Mouse (Mus musculus) limb, embryonic 14.5 days (tissue): ENCODE measurements around the gene Ddx28. TPM values are rescaled to one million over a fixed set of nuclear protein-coding genes. Genes with fewer than 3 reads are reported as not detected.

Experiments used
- ATAC-seq: fragments of 200-750 bp; cut with Nextera tagmentation; 2 replicates; pipeline ENCODE4 v1.8.0; 2017; ENCODE audit warnings: low read depth, moderate number of reproducible peaks, moderate TSS enrichment; ENCODE audit not compliant: low FRiP score
- DNase-seq: peaks from one replicate; pipeline ENCODE4 v3.0.0-alpha.2; 2015; ENCODE audit warnings: low spot score
- H3K27ac ChIP-seq: fragments of 300-500 bp; sonication (generic); replicated peaks from 2 replicates; pipeline ENCODE4 v1.5.1; 2014; ENCODE audit warnings: low read depth, mild to moderate bottlenecking, low read length, moderate library complexity, mixed read lengths
- H3K27me3 ChIP-seq: fragments of 300-500 bp; sonication (generic); 2 replicates; pipeline ENCODE4 v1.6.1; 2014; ENCODE audit warnings: low read length, mixed read lengths; ENCODE audit not compliant: control insufficient read depth, insufficient read depth
- H3K36me3 ChIP-seq: fragments of 300-500 bp; sonication (generic); 2 replicates; pipeline ENCODE4 v1.6.1; 2014; ENCODE audit warnings: mild to moderate bottlenecking, low read length, moderate library complexity, mixed read lengths; ENCODE audit not compliant: control insufficient read depth, insufficient read depth
- H3K4me1 ChIP-seq: fragments of 300-500 bp; sonication (generic); 2 replicates; pipeline ENCODE4 v1.6.1; 2014; ENCODE audit warnings: antibody characterized with exemption, low read length, mixed read lengths; ENCODE audit not compliant: control insufficient read depth, insufficient read depth
- H3K4me2 ChIP-seq: fragments of 300-500 bp; sonication (generic); replicated peaks from 2 replicates; pipeline ENCODE4 v1.6.1; 2014; ENCODE audit warnings: low read depth, mild to moderate bottlenecking, low read length, moderate library complexity; ENCODE audit not compliant: severe bottlenecking
- H3K4me3 ChIP-seq: fragments of 300-500 bp; sonication (generic); replicated peaks from 2 replicates; pipeline ENCODE4 v1.5.1; 2014; ENCODE audit warnings: low read length
- H3K9ac ChIP-seq: fragments of 300-500 bp; sonication (generic); 2 replicates; pipeline ENCODE4 v1.6.1; 2014; ENCODE audit warnings: mild to moderate bottlenecking, low read depth, low read length, moderate library complexity; ENCODE audit not compliant: severe bottlenecking
- H3K9me3 ChIP-seq: fragments of 300-500 bp; sonication (generic); 2 replicates; pipeline ENCODE4 v1.6.1; 2016; ENCODE audit warnings: low read length; ENCODE audit not compliant: control insufficient read depth
- POLR2A ChIP-seq: fragments of 200-500 bp; IDR thresholded peaks from 2 replicates; pipeline ENCODE4 v1.8.0; 2012; ENCODE audit warnings: inconsistent platforms, mild to moderate bottlenecking, moderate library complexity, borderline replicate concordance; ENCODE audit not compliant: insufficient read depth, insufficient read length; ENCODE audit errors: extremely low read depth
- WGBS: fragments of 180-500 bp; shearing (Covaris S2); extraction: QIAGEN DNeasy Blood & Tissue Kit; methylation state at CpG from one replicate; pipeline ENCODE4 v1.1.7; 2014; 5-methylcytosine and 5-hydroxymethylcytosine counted together
- polyA plus RNA-seq, 2 experiments: library from polyadenylated mRNA; depleted of rRNA in 1 of 2; stranded (reverse) in 1 of 2; unstranded in 1 of 2; fragments of >200 nt; fragmentation: Nextera tagmentation in 1 of 2; extraction: Ambion mirVana in 1 of 2; gene quantifications; 2 replicates each; pipeline versions ENCODE4 v1.2.1 to v1.2.3; 2012 to 2014

The Ddx28 gene
- polyA plus RNA-seq, 2 experiments, result 12.9 to 17.2 TPM

DNA sequence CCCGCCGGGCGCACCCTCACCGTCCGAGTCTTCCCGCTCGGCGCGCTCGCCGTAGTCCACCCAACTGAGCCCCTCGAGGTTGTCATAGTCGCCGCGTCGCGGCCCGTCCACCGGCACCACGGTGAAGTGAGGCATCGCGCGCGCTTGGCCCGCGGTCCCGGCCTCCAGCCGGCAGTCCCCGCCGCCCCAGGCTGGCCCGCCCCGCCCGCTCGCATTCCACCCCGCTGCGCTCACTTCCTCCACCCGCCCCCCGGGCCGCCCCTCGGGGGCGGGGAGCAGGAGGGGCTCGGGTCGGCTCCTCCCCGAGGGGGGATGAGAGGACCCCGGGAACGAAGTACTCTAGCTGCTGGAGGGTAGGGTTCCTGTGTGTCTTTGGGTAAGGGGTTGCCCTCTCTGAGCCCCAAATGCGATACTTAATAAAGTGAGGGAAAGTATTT, 45.8 kb downstream of the Ddx28 start, which contains the start of gene Slc12a4:
Slc12a4 (minus strand) TSS at position 193 of the 437 bp plus-strand sequence.
- Histone ChIP-seq H3K4me1 (peaks cover 28% of the 10 kb centered on the region), H3K36me3 (0 out of 2 replicates have a peak, but pooled peaks cover 8% of the 10 kb centered on the region), H3K9ac (peak within 1 kb of the TSS; percentile 92), H3K27ac (peak within 1 kb of the TSS; percentile 91), H3K4me3 (peak within 1 kb of the TSS; percentile 90), H3K9me3 (no peaks in the 10 kb centered on the region), H3K27me3 (no peaks in the 10 kb centered on the region), H3K4me2 (peak within 1 kb of the TSS; percentile 76)
- 0% methylated on average over 33 of the region's 47 CpGs for WGBS
- ATAC-seq, result peak; percentile 93
- peak; percentile 82 for DNase-seq
- peak; percentile 76; the same call in 1 of the 2 replicates for TF ChIP-seq POLR2A

DNA sequence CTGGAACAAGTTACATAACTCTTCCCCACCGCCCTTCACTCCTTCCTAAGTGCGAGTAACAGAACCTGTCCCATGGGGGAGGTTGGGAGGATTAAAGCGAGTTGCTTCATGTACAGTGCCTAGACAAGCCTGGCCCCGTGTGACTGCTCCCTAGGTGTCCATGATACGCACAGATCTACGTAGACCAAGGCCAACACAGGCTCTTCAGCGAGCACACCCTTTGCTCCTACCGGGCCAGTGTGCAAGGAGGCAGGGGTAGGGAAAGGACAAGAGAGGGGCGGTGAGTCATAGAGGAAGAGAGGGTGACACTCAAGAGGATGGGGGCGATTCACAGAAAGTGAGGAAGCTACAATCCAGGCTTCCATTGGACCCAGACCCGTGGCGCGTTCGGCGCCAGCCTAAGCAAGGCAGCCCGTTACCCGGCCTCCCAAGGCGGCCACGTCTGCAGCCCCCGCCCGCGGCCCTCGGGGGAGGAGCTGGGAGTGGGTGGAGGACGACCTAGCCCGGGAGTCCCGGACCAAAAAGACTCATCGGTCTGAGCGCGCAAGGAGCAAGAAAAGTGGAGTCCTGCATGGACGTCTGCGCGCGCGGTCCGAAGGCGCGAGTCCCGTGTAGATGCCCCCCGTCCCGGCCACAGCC, 46.3 kb downstream of the Ddx28 start:
- TF ChIP-seq POLR2A, result no peak
- peak overlapping the region; percentile 76 for H3K4me2 ChIP-seq
- ATAC-seq (peak; percentile 78), DNase-seq (peak; percentile 60)
- no peaks in the 10 kb centered on the region for H3K9me3 ChIP-seq
- peak overlapping the region; percentile 90 for H3K4me3 ChIP-seq
- peaks cover 28% of the 10 kb centered on the region for H3K4me1 ChIP-seq
- peaks cover 10% of the 10 kb centered on the region; the same call in 1 of the 2 replicates for H3K36me3 ChIP-seq
- 3% methylated on average over 37 of the region's 40 CpGs for WGBS
- H3K27me3 ChIP-seq, result no peaks in the 10 kb centered on the region
- peak overlapping the region; percentile 91 for H3K27ac ChIP-seq
- peak overlapping the region; percentile 92 for H3K9ac ChIP-seq

DNA sequence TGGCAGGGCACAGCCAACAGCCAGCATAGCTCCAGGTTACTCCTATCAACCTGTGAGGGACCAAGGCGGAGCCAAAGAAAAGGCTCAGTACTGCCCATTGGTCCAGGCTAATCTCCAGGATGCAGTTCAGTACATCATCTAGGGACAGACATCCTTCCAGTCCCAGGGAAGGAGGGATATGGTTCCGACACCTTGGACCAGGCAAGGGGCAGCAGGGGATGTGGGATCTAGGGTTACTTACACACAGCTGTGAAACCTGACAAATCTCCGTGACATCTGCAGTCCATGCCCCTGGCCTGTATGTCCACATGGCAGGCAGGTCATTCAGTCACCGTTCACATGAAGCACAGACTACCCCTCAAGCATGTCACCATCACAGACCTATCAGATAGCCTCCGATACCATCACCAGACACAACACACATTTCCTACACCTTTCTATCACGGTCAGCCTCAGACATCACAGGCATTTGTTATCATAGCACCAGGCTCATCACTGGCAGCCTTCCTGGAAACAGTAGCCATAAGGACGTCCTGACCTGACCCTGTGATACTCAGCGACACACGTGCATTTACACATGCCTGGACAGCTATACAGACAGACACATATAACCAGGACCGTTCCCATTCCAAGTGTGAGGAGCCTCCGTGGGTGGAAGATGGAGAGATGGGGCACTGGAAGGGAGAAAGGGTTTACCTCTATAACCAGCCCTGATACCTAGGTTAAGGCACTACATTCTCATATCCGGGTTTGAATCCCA, 47.0 kb downstream of the Ddx28 start:
- WGBS, result 47% methylated on average over 12 of the region's 12 CpGs
- H3K27me3 ChIP-seq, result no peaks in the 10 kb centered on the region
- no peak for TF ChIP-seq POLR2A
- DNase-seq (no peak), ATAC-seq (no peak)
- no peak overlapping the region for H3K27ac ChIP-seq
- peaks cover 16% of the 10 kb centered on the region; the same call in 1 of the 2 replicates for H3K36me3 ChIP-seq
- H3K9me3 ChIP-seq, result no peaks in the 10 kb centered on the region
- peak overlapping the region; percentile 90 for H3K4me3 ChIP-seq
- H3K9ac ChIP-seq, result peak overlapping the region; percentile 92
- peak overlapping the region; percentile 76 for H3K4me2 ChIP-seq
- peaks cover 28% of the 10 kb centered on the region for H3K4me1 ChIP-seq

DNA sequence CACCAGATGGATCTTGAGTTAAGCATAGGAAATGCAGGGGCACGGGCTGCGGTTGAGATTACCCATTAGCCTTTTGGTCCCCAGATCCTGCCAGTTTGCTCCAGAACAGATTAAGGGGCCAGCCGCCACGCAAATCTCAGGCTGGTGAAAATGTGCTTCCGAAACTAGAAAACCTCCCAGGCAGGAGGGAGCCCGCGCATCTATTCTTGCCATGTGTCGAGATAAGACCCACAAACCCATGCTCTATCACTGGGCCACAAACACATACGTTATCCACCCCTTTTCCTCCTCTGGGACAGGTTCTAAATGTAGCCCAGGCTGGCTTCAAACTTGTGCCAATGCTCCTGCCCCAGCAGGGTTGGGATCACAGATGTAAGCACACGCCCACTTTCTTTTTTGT, 50.1 kb downstream of the Ddx28 start:
- DNase-seq, result no peak
- Histone ChIP-seq H3K9me3 (no peaks in the 10 kb centered on the region), H3K27me3 (no peaks in the 10 kb centered on the region), H3K4me2 (no peak overlapping the region), H3K36me3 (peaks cover 41% of the 10 kb centered on the region), H3K9ac (no peak overlapping the region), H3K4me3 (no peak overlapping the region), H3K27ac (no peak overlapping the region), H3K4me1 (peaks cover 20% of the 10 kb centered on the region)
- no peak for TF ChIP-seq POLR2A
- ATAC-seq, result no peak
- WGBS, result 88% methylated on average over 10 of the region's 10 CpGs

DNA sequence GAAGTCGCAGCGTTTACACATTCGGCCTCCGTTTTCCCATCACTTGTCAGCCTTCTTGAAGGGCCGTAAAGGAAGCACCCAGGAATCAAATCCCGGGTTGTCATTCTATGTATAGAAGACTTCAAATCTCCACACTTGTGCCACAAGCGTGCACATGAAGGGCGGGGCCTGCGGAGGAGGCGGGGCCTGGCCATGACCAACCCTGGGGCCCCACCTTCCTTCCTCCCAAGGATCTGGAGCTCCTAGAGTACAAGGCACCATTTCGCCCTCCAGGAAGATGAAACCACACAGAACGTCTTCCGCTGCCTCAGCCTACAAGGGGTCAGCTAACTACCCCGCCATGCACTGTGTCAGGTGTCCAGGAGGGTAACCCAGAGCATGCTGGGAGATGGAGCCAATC, 50.6 kb downstream of the Ddx28 start:
- Histone ChIP-seq H3K9me3 (no peaks in the 10 kb centered on the region), H3K9ac (no peak overlapping the region), H3K27ac (no peak overlapping the region), H3K4me1 (peaks cover 17% of the 10 kb centered on the region), H3K27me3 (no peaks in the 10 kb centered on the region), H3K4me3 (no peak overlapping the region), H3K4me2 (no peak overlapping the region), H3K36me3 (peaks cover 45% of the 10 kb centered on the region)
- no peak for ATAC-seq
- no peak for TF ChIP-seq POLR2A
- no peak for DNase-seq
- WGBS, result 76% methylated on average over 14 of the region's 14 CpGs

Other genes starting within 250 kb of the Ddx28 start
- 31.3 and 37.4 TPM in 2 replicates for gene Ranbp10, start 184.5 kb downstream of the Ddx28 start, polyA plus RNA-seq (2012; rRNA removed)
- 12.2 and 15.0 TPM in 2 replicates for gene Ranbp10, start 184.5 kb downstream of the Ddx28 start, polyA plus RNA-seq (2014; fragmentation: Nextera tagmentation; extraction: Ambion mirVana)
- 0.06 and 0.19 TPM in 2 replicates for gene Tsnaxip1, start 184.2 kb downstream of the Ddx28 start, polyA plus RNA-seq (2012; rRNA removed)
- 0.18 and 0.62 TPM in 2 replicates for gene Tsnaxip1, start 184.2 kb downstream of the Ddx28 start, polyA plus RNA-seq (2014; fragmentation: Nextera tagmentation; extraction: Ambion mirVana)
- 92.2 and 98.0 TPM in 2 replicates for gene Cenpt, start 158.6 kb downstream of the Ddx28 start, polyA plus RNA-seq (2012; rRNA removed)
- gene Cenpt, start 158.6 kb downstream of the Ddx28 start, polyA plus RNA-seq (2014; fragmentation: Nextera tagmentation; extraction: Ambion mirVana), result 41.5 and 45.7 TPM in 2 replicates
- 70.7 and 83.1 TPM in 2 replicates for gene Thap11, start 156.8 kb downstream of the Ddx28 start, polyA plus RNA-seq (2012; rRNA removed)
- 62.5 and 68.4 TPM in 2 replicates for gene Thap11, start 156.8 kb downstream of the Ddx28 start, polyA plus RNA-seq (2014; fragmentation: Nextera tagmentation; extraction: Ambion mirVana)
- gene Nutf2, start 151.3 kb downstream of the Ddx28 start, polyA plus RNA-seq (2012; rRNA removed), result 239 and 249 TPM in 2 replicates
- 259 and 271 TPM in 2 replicates for gene Nutf2, start 151.3 kb downstream of the Ddx28 start, polyA plus RNA-seq (2014; fragmentation: Nextera tagmentation; extraction: Ambion mirVana)
- gene Edc4, start 131.0 kb downstream of the Ddx28 start, polyA plus RNA-seq (2012; rRNA removed), result 91.8 and 127 TPM in 2 replicates
- gene Edc4, start 131.0 kb downstream of the Ddx28 start, polyA plus RNA-seq (2014; fragmentation: Nextera tagmentation; extraction: Ambion mirVana), result 39.6 and 49.1 TPM in 2 replicates
- 2.2 TPM in 2 replicates for gene Nrn1l, start 118.3 kb downstream of the Ddx28 start, polyA plus RNA-seq (2012; rRNA removed)
- 0.45 and 1.1 TPM in 2 replicates for gene Nrn1l, start 118.3 kb downstream of the Ddx28 start, polyA plus RNA-seq (2014; fragmentation: Nextera tagmentation; extraction: Ambion mirVana)
- gene Pskh1, start 111.4 kb downstream of the Ddx28 start, polyA plus RNA-seq (2012; rRNA removed), result 57.2 and 82.7 TPM in 2 replicates
- gene Pskh1, start 111.4 kb downstream of the Ddx28 start, polyA plus RNA-seq (2014; fragmentation: Nextera tagmentation; extraction: Ambion mirVana), result 33.1 and 37.6 TPM in 2 replicates
- 4.1 and 5.7 TPM in 2 replicates for gene Ctrl, start 78.0 kb downstream of the Ddx28 start, polyA plus RNA-seq (2012; rRNA removed)
- 0.88 and 1.7 TPM in 2 replicates for gene Ctrl, start 78.0 kb downstream of the Ddx28 start, polyA plus RNA-seq (2014; fragmentation: Nextera tagmentation; extraction: Ambion mirVana)
- 31.8 and 45.8 TPM in 2 replicates for gene Psmb10, start 73.4 kb downstream of the Ddx28 start, polyA plus RNA-seq (2012; rRNA removed)
- 37.8 and 38.8 TPM in 2 replicates for gene Psmb10, start 73.4 kb downstream of the Ddx28 start, polyA plus RNA-seq (2014; fragmentation: Nextera tagmentation; extraction: Ambion mirVana)
- 15.9 and 18.5 TPM in 2 replicates for gene Lcat, start 68.5 kb downstream of the Ddx28 start, polyA plus RNA-seq (2012; rRNA removed)
- gene Lcat, start 68.5 kb downstream of the Ddx28 start, polyA plus RNA-seq (2014; fragmentation: Nextera tagmentation; extraction: Ambion mirVana), result 1.9 and 3.0 TPM in 2 replicates
- 116 and 135 TPM in 2 replicates for gene Slc12a4, start 45.8 kb downstream of the Ddx28 start, polyA plus RNA-seq (2012; rRNA removed)
- 46.0 and 56.2 TPM in 2 replicates for gene Slc12a4, start 45.8 kb downstream of the Ddx28 start, polyA plus RNA-seq (2014; fragmentation: Nextera tagmentation; extraction: Ambion mirVana)
- not detected in 2 replicates for gene Dpep3, start 32.5 kb downstream of the Ddx28 start, polyA plus RNA-seq (2012; rRNA removed)
- gene Dpep3, start 32.5 kb downstream of the Ddx28 start, polyA plus RNA-seq (2014; fragmentation: Nextera tagmentation; extraction: Ambion mirVana), result 0.11 TPM in 1 of 2 replicates, not detected in the other
- 24.4 and 25.6 TPM in 2 replicates for gene Dus2, start 20.5 kb downstream of the Ddx28 start, polyA plus RNA-seq (2012; rRNA removed)
- 22.4 and 25.0 TPM in 2 replicates for gene Dus2, start 20.5 kb downstream of the Ddx28 start, polyA plus RNA-seq (2014; fragmentation: Nextera tagmentation; extraction: Ambion mirVana)
- 0.05 TPM in 1 of 2 replicates, not detected in the other for gene Dpep2nb, start 5.9 kb downstream of the Ddx28 start, polyA plus RNA-seq (2012; rRNA removed)
- gene Dpep2nb, start 5.9 kb downstream of the Ddx28 start, polyA plus RNA-seq (2014; fragmentation: Nextera tagmentation; extraction: Ambion mirVana), result 0.17 TPM in 1 of 2 replicates, not detected in the other
- gene Nfatc3, start 47.0 kb upstream of the Ddx28 start, polyA plus RNA-seq (2012; rRNA removed), result 27.2 and 31.6 TPM in 2 replicates
- 7.8 and 9.6 TPM in 2 replicates for gene Nfatc3, start 47.0 kb upstream of the Ddx28 start, polyA plus RNA-seq (2014; fragmentation: Nextera tagmentation; extraction: Ambion mirVana)
- gene Esrp2, start 125.1 kb upstream of the Ddx28 start, polyA plus RNA-seq (2012; rRNA removed), result 29.5 and 34.3 TPM in 2 replicates
- 38.8 and 38.9 TPM in 2 replicates for gene Esrp2, start 125.1 kb upstream of the Ddx28 start, polyA plus RNA-seq (2014; fragmentation: Nextera tagmentation; extraction: Ambion mirVana)
- gene Pla2g15, start 138.5 kb upstream of the Ddx28 start, polyA plus RNA-seq (2012; rRNA removed), result 13.7 and 15.0 TPM in 2 replicates
- 6.3 and 7.8 TPM in 2 replicates for gene Pla2g15, start 138.5 kb upstream of the Ddx28 start, polyA plus RNA-seq (2014; fragmentation: Nextera tagmentation; extraction: Ambion mirVana)
- gene Slc7a6, start 157.0 kb upstream of the Ddx28 start, polyA plus RNA-seq (2012; rRNA removed), result 42.1 and 57.6 TPM in 2 replicates
- 55.7 and 73.1 TPM in 2 replicates for gene Slc7a6, start 157.0 kb upstream of the Ddx28 start, polyA plus RNA-seq (2014; fragmentation: Nextera tagmentation; extraction: Ambion mirVana)
- 52.4 and 58.3 TPM in 2 replicates for gene Slc7a6os, start 199.1 kb upstream of the Ddx28 start, polyA plus RNA-seq (2012; rRNA removed)
- gene Slc7a6os, start 199.1 kb upstream of the Ddx28 start, polyA plus RNA-seq (2014; fragmentation: Nextera tagmentation; extraction: Ambion mirVana), result 32.5 and 36.1 TPM in 2 replicates
- 35.5 and 40.3 TPM in 2 replicates for gene Prmt7, start 199.1 kb upstream of the Ddx28 start, polyA plus RNA-seq (2012; rRNA removed)
- 44.7 and 46.6 TPM in 2 replicates for gene Prmt7, start 199.1 kb upstream of the Ddx28 start, polyA plus RNA-seq (2014; fragmentation: Nextera tagmentation; extraction: Ambion mirVana)